Mouse (Mus musculus) frontal cortex, adult 2 months (tissue): ENCODE data around the gene Pla2g4e. TPM values are rescaled to one million over a fixed set of nuclear protein-coding genes. Genes with fewer than 3 reads are reported as not detected.
"Not testable (repeated sequence)": the region's sequence is repeated elsewhere in the genome, so short reads cannot be mapped to it uniquely, and the experiment has no call there.

ENCODE experiments used
- DNase-seq, 2 experiments: peaks; one replicate each; pipeline ENCODE4 v3.0.0; 2022; ENCODE audit warnings: low spot score in 1 of 2; ENCODE audit errors: extremely low spot score in 1 of 2
- polyA plus RNA-seq: library from polyadenylated mRNA; depleted of rRNA; stranded (reverse); fragments of >200 nt; gene quantifications from 2 replicates; pipeline ENCODE4 v1.2.3, GENCODE M21; 2012

Pla2g4e gene
- polyA plus RNA-seq, 1 experiment, result 12.3 TPM

GRCm38 (mm10) chr2:120238733-120239132 is 6.4 kb downstream of the Pla2g4e start:
- not testable (repeated sequence) for DNase-seq

GRCm38 (mm10) chr2:120237784-120238183 is 7.4 kb downstream of the Pla2g4e start:
- DNase-seq, result no peak

GRCm38 (mm10) chr2:120235947-120236640 is 9.0 kb downstream of the Pla2g4e start:
- no peak for DNase-seq

GRCm38 (mm10) chr2:120235381-120235780 is 9.8 kb downstream of the Pla2g4e start:
- no peak for DNase-seq

GRCm38 (mm10) chr2:120231642-120232041 is 13.5 kb downstream of the Pla2g4e start:
- DNase-seq, result no peak

GRCm38 (mm10) chr2:120214600-120214999 is 30.5 kb downstream of the Pla2g4e start:
- DNase-seq, result no peak

- DNase-seq, result no peak
Observed at GRCm38 (mm10) chr2:120211448-120211847, 33.7 kb downstream of the Pla2g4e start.

GRCm38 (mm10) chr2:120207926-120208325 is 37.2 kb downstream of the Pla2g4e start:
- DNase-seq, result no peak

GRCm38 (mm10) chr2:120207028-120207427 is 38.1 kb downstream of the Pla2g4e start:
- no peak for DNase-seq

GRCm38 (mm10) chr2:120203742-120204141 is 41.4 kb downstream of the Pla2g4e start:
- no peak for DNase-seq

- peak in 1 of 2 experiments; percentile 38 for DNase-seq
Observed at GRCm38 (mm10) chr2:120200077-120200476, 45.1 kb downstream of the Pla2g4e start.

- DNase-seq, result peak in 1 of 2 experiments; percentile 18
Observed at GRCm38 (mm10) chr2:120188174-120188573, 57.0 kb downstream of the Pla2g4e start.

GRCm38 (mm10) chr2:120187583-120187982 is 57.6 kb downstream of the Pla2g4e start:
- DNase-seq, result no peak

- no peak for DNase-seq
Observed at GRCm38 (mm10) chr2:120185527-120186276, 59.4 kb downstream of the Pla2g4e start.

- DNase-seq, result no peak
Observed at GRCm38 (mm10) chr2:120178936-120179335, 66.2 kb downstream of the Pla2g4e start.

- DNase-seq, result peak in 1 of 2 experiments; percentile 72
Observed at GRCm38 (mm10) chr2:120173718-120174117, 71.4 kb downstream of the Pla2g4e start.

GRCm38 (mm10) chr2:120171362-120171761 is 73.8 kb downstream of the Pla2g4e start:
- no peak for DNase-seq

- peak in 1 of 2 experiments; percentile 44 for DNase-seq
Observed at GRCm38 (mm10) chr2:120170726-120171125, 74.4 kb downstream of the Pla2g4e start.

- no peak for DNase-seq
Observed at GRCm38 (mm10) chr2:120169382-120169781, 75.8 kb downstream of the Pla2g4e start.

- DNase-seq, result no peak
Observed at GRCm38 (mm10) chr2:120167763-120168162, 77.4 kb downstream of the Pla2g4e start.

- no peak for DNase-seq
Observed at GRCm38 (mm10) chr2:120165474-120165873, 79.7 kb downstream of the Pla2g4e start.

GRCm38 (mm10) chr2:120159434-120159833 is 85.7 kb downstream of the Pla2g4e start:
- no peak for DNase-seq
